Mouse (Mus musculus) erythroid progenitor cell, adult 5-6 weeks (primary cell): ENCODE measurements around the gene Gcc2. TPM values are rescaled to one million over a fixed set of nuclear protein-coding genes. Genes with fewer than 3 reads are reported as not detected.
"Not testable (repeated sequence)": the region's sequence is repeated elsewhere in the genome, so short reads cannot be mapped to it uniquely, and the experiment has no call there.

Experiments used
- ATAC-seq: replicated peaks from 2 replicates; pipeline ENCODE4 v1.8.0; 2016; ENCODE audit warnings: moderate number of reproducible peaks, mild to moderate bottlenecking, moderate TSS enrichment, inconsistent platforms; ENCODE audit not compliant: poor library complexity, low FRiP score, severe bottlenecking
- total RNA-seq, 2 experiments: library from RNA; stranded (forward) in 1 of 2; stranded (reverse) in 1 of 2; fragments of 150-400 nt in 1 of 2; fragments of 186-747, 209-891 nt in 1 of 2; gene quantifications; 2 replicates each; pipeline versions ENCODE4 v1.2.3 to v1.2.4; 2015 to 2017; ENCODE audit warnings: low replicate concordance in 2 of 2

Gcc2 gene
- 10.5 and 30.6 TPM in 2 replicates for total RNA-seq (2015; ENCODE audit: low replicate concordance)
- 11.6 and 11.8 TPM in 2 replicates for total RNA-seq (2017; ENCODE audit: low replicate concordance)

DNA sequence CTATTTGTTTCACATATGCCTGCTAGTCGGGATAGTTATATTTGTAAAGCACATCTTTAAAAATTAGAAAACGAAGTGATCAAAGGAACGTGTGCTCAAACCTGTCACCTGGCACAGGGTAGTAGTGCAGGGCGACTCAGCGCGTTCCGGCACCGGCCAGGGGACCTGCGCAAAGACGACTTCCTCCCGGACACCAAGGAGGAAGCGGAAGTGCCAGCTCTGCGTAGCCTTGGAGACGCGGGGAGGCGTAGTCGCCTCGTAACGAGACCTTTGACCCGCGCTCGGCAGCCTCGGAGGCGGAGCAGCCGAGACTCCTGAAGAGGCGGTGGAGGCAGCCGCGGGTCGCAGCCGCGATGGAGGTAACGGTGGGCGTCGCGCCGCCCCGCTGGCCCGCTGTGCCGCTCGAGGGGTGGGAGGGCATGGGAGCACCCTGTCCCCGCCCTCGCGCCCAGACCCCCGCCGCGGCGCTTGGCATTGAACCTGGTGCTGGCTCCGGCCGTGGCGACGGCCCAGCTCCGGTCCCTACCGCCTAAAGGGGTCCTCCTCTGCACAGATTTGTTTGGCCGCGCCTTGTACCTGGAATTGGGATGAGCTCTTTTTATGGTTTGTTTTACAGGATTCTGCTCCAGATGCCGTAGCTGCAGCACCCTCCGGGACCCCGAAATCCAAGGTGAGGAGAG, at the start of gene Gcc2:
Gene Gcc2 (plus strand): TSS at position 285 of the 680 bp plus-strand sequence.
- ATAC-seq = peak; percentile 100

DNA sequence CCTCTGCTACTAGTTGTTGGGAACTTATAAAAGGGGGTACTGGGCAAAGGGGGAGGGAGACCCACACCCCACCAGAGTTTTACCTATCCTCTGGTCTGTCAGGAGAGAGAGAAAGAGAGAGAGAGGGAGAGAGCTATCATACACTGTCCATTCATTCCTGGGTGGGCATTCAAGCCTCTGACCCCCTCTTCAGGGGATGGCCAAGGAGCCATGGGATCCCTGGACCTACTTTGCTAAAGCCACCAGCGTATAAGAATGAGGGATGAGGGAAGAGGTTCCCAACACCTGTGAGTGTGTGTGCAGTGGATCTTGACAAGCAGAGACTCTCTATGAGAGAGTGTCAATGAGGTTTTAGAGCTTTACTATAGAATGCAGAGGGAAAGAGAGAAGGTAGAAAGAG, 49.3 kb upstream of the Gcc2 start:
- no peak for ATAC-seq

DNA sequence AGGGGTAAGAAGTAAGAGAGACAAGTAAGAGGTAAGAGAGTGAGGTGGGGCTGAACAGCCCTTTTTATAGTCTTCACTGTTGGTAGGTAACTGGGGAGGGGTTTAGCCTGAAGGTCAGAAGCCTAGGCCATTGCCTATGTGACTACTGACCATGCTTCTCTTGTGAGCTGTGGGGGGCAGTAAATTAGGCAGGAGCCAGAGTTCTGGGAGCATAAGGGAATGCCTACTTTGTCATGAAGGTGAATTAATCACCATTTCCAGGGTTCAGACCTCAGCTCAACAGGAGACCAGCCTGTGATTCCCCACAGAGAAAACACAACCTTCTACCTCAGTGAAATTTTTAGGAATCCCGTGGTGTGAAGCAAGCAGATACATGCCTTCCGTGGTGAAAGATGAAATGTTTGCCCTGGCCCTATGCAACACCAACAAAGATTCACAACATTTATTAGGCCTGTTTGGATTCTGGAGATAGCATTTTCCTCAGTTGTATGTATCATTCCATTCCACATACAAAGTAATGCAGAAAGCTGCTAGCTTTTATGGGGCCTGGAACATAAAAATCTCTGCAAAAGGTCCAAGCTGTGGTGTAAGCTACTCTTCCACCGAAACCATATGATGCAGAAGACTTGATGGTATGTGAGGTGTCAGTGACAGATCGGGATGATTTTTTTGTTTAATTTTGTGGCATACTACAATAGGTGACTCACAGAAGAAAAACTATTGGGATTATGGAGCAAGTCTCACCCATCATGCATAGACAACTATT, 48.5 kb upstream of the Gcc2 start:
- no peak for ATAC-seq

DNA sequence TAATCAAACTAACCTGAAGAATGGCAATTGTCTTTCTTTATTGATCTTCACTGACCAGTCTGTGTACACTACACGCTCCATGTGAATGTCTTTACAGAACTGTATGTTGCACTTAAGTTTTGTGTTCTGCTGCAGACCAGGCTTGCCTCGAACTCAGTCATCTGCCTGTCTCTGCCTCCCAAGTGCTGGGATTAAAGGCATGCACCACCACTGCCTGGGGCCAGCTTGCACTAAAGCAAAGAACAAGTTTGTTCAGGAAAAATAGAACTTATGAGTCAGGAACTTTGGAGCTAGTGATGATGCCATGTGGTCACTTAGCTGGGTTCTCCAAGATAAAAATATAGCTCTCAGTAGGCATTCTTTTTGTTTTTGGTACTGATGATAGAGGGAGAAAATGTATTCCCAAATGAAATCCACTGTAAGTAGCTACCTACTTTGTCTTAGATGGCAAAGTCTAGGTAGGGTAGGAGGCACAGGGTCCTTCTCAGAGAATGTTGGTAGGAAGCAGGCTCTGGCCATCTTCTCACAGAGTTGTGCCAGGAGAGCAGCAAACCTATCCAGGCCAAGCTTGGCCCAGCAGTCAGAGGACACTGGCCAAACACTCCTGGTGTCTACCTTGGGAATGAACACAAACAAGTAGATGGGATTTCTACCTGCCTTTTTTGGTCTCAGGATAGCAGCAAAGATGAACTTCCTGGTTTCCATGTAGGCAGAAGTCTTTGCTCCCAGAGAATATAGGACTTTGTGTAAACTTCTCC, 45.4 kb upstream of the Gcc2 start:
- no peak for ATAC-seq

DNA sequence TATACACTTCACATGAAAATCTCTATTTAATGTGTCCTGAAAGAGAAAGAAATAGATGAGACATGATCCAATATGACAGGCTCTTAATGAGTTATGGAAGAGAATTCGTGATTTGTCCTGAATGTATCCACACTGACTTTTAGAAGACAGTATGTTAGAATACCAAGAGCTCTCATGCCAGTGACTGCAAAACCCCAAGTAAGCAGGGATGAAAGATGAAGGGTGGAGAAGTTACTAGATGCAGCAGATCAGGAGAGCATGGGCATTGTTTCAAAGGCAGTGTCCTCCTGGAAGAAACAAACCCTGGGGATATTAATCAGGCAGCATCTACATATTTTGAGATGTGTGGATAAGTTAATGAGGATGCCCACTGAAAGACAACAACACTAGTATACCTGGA, 44.8 kb upstream of the Gcc2 start:
- ATAC-seq = no peak

DNA sequence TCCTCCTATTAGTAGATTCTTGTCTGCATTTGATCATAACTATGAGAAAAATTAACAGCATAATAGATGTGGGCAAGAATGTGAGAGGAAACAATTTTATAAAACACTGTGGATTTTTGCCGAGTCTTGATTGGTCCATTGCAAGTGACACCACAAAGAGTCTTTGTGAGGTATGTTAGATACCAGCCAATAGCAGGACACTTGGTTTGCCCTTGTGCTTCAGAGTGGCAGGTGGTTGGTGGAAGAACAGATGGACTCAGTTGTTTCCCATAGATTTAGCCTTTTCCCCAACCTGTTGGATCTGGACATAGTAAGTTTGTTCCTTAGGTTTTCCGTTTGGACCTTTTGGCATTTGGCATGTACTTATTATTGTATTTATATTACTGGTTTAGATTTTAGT, 44.1 kb upstream of the Gcc2 start:
- no peak for ATAC-seq

DNA sequence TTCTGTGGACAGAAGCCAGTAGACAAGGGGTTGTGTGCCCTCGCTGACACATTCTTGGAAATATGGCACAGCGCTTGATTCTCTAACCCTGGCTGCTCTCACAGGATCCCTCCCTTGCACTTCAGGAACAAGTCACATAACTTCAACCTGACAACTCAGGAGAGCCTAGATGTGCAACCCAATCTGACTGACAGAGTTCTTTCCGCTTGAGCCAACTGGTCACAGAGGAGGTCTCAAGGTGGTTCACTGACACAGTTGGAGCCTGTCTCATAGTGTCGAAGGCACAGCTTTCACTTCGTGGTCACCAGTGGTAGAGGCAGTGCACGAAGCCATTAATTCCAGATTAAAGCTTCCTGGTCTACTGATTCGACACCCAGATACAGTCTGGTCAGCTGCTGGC, 43.1 kb upstream of the Gcc2 start:
- ATAC-seq = no peak

- no peak for ATAC-seq
Measured at GRCm38 (mm10) chr10:58214497-58214896, 40.8 kb upstream of the Gcc2 start.

GRCm38 (mm10) chr10:58214934-58215333, 40.4 kb upstream of the Gcc2 start:
- ATAC-seq = no peak

DNA sequence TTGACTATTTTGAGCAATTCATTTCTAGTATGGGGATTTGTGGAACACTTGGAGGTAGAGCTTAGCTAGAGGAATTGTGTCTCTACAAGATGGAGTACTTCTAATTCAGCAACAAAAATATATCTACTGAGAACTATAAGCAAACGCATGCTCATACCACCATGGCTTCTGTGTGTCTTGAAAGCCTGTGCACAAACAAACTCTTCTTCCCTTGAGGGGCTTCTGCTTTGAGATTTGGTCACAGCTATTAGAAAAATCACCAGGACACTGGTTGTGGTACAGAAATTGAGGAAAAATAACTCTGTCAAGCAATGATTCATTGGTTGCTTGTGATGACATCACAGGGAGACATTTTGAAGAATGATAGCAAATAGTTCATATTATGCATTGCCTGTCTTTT, 39.9 kb upstream of the Gcc2 start:
- ATAC-seq = no peak

DNA sequence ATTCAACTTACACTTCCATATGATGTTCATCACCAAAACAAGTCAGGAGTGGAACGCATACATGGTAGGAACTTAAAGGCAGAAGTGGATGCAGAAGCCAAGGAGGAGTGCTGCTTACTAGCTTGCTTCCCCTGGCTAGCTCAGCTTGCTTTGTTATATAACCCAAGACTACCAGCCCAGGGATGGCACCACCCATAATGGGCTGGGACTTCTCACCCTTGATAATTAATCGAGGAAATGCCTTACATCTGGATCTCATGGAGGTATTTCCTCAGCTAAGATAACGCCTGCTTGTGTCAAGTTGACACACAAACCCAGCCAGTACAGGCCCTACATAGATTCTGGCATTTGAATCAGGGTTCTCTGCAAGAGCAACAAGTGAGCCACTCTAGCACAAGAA, 37.9 kb upstream of the Gcc2 start:
- ATAC-seq = no peak

GRCm38 (mm10) chr10:58220726-58221125, 34.6 kb upstream of the Gcc2 start:
- no peak for ATAC-seq

- ATAC-seq = not testable (repeated sequence)
Measured at GRCm38 (mm10) chr10:58221571-58221970, 33.7 kb upstream of the Gcc2 start.

DNA sequence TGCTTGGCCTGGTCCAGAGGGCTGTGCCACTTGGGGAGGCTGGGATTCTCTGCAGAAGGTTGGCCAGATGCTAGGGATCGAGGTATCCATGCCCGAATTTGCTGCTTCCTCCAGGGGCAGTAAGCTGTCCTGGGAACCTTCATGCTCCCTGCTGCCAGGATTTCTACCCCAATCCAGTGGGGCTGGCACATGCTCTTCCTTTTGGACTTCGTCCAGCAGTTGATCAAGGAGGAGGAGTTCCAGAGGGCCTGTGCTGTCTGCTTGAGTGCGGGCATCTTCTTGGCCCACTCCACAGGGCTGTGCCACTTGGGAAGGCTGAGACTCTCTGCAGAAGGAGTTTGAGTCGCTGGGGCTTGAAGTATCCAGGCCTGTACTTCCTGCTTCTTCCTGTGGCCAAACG, 32.1 kb upstream of the Gcc2 start:
- ATAC-seq = not testable (repeated sequence)

- not testable (repeated sequence) for ATAC-seq
Measured at GRCm38 (mm10) chr10:58223972-58224805, 31.1 kb upstream of the Gcc2 start.

DNA sequence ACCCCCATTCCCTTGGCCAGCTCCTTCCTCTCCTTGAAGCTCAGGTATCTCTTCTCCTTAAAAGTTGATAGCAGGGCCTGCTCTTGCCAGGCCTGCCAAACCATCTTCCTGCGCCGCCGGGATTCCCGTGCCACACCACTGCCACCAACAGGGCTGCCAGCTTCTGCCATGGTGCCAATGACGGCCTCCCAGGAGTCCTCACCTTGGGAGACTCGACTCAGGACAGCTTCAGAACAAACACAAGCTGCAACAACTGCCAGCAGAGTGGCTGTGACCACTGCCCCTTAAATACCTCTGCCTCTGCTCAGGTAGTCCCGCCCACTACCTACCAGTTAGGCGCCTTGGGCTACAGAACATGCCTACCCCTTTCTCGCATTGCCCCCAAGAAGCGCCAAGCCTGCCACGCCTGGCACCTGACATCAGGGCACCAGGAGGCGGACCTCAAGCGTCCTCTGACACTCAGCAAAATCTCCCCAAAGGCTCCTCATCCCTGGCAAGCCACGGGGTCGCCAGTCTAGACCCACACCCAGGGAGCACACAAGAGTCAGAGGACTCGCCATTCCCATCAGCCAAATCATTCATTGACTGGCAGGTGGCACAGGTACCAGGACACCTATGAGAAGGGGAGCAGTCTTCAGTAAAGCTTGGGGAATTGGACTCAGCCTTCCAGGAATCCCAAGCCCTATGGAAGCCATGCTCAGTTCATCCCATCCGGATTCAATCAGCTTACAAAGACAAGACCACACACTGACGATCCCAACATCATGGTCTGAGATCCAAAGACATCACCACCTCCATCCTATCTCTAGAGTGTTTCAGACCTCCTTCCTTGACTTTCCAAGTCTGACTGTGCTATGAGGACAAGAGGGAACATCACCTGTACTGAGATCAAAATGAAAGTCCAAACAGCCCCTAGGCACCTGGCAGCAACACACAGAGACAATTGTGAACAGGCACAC, 30.2 kb upstream of the Gcc2 start, which contains the start of gene AW822073:
Gene AW822073 (minus strand): TSS at position 104 of the 959 bp plus-strand sequence.
- ATAC-seq = not testable (repeated sequence)

DNA sequence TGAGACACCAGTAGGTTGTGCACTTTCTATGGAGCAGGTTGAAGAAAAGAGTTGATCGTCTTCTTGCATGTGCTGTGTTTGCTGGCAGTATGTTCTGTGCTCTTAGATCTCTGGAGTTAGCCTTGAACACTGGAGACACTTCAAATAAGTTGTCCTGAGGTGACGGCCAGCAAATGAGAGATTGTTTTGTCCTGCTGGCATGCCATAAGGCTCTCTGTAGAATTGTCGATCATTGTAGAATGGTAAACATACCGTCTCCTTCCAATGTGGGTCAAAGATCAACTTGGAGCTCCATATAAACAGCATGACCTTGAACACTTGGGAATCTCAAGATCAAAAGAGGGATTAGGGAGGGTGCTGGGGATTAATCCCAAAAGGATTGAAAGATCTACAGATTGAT, 28.9 kb upstream of the Gcc2 start:
- ATAC-seq = not testable (repeated sequence)

- not testable (repeated sequence) for ATAC-seq
Measured at GRCm38 (mm10) chr10:58227798-58228197, 27.5 kb upstream of the Gcc2 start.
